Mouse (Mus musculus): Measurements from ENCODE around the gene Tent5b. TPM values are rescaled to one million over a fixed set of nuclear protein-coding genes. Genes with fewer than 3 reads are reported as not detected.
"Not testable (repeated sequence)": the region's sequence is repeated elsewhere in the genome, so short reads cannot be mapped to it uniquely, and the experiment has no call there.

The Tent5b gene
- polyA plus RNA-seq, 1 experiment from 2014 or later, result 0.30 TPM

GRCm38 (mm10) chr4:133511050-133511449 lies 31.1 kb downstream of the Tent5b start:
- Histone ChIP-seq H3K4me3 (no peak overlapping the region), H3K36me3 (no peaks in the 10 kb centered on the region), H3K27me3 (peaks cover 33% of the 10 kb centered on the region), H3K27ac (no peak overlapping the region), H3K9me3 (no peaks in the 10 kb centered on the region), H3K4me2 (no peak overlapping the region), H3K9ac (no peak overlapping the region), H3K4me1 (replicated peaks) (no peaks in the 10 kb centered on the region)
- ATAC-seq (ENCODE audit: low FRiP score), result no peak
- 82% methylated on average over 5 of the region's 5 CpGs for WGBS

GRCm38 (mm10) chr4:133512511-133512910 lies 32.6 kb downstream of the Tent5b start:
- H3K9me3 ChIP-seq; H3K4me3 ChIP-seq; H3K4me1 ChIP-seq (replicated peaks); H3K4me2 ChIP-seq; ATAC-seq (ENCODE audit: low FRiP score); H3K36me3 ChIP-seq; H3K9ac ChIP-seq; H3K27ac ChIP-seq: not testable (repeated sequence)
- H3K27me3 ChIP-seq, result peaks cover 33% of the 10 kb centered on the region
- WGBS, result 59% methylated on average over 5 of the region's 5 CpGs

GRCm38 (mm10) chr4:133512972-133513371 lies 33.0 kb downstream of the Tent5b start:
- Histone ChIP-seq H3K9ac (no peak overlapping the region), H3K9me3 (no peaks in the 10 kb centered on the region), H3K27me3 (peaks cover 36% of the 10 kb centered on the region), H3K4me3 (no peak overlapping the region), H3K4me1 (replicated peaks) (no peaks in the 10 kb centered on the region), H3K36me3 (no peaks in the 10 kb centered on the region), H3K27ac (no peak overlapping the region), H3K4me2 (no peak overlapping the region)
- no peak for ATAC-seq (ENCODE audit: low FRiP score)
- 14% methylated on average over 8 of the region's 8 CpGs for WGBS

- Histone ChIP-seq H3K4me2 (peak within 1 kb of the TSS; percentile 47), H3K4me1 (replicated peaks) (peaks cover 8% of the 10 kb centered on the region), H3K9me3 (no peaks in the 10 kb centered on the region), H3K4me3 (peak within 1 kb of the TSS; percentile 36), H3K27me3 (peaks cover 67% of the 10 kb centered on the region), H3K36me3 (no peaks in the 10 kb centered on the region), H3K27ac (no peak within 1 kb of the TSS), H3K9ac (peak within 1 kb of the TSS; percentile 35; the same call in 1 of the 2 replicates)
- WGBS, result 5% methylated on average over 60 of the region's 69 CpGs
- ATAC-seq (ENCODE audit: low FRiP score), result no peak
Observed at GRCm38 (mm10) chr4:133518601-133519368, 38.9 kb downstream of the Tent5b start, which contains the start of gene Kdf1. TSS of gene Kdf1 (plus strand) at chr4:133518963.

- Histone ChIP-seq H3K27ac (no peak overlapping the region), H3K9me3 (no peaks in the 10 kb centered on the region), H3K27me3 (peaks cover 67% of the 10 kb centered on the region), H3K36me3 (no peaks in the 10 kb centered on the region), H3K4me1 (replicated peaks) (peaks cover 8% of the 10 kb centered on the region), H3K9ac (peak overlapping the region; percentile 35; the same call in 1 of the 2 replicates), H3K4me2 (peak overlapping the region; percentile 47), H3K4me3 (peak overlapping the region; percentile 36)
- no peak for ATAC-seq (ENCODE audit: low FRiP score)
- 6% methylated on average over 25 of the region's 25 CpGs for WGBS
Observed at GRCm38 (mm10) chr4:133519369-133519665, 39.4 kb downstream of the Tent5b start.

GRCm38 (mm10) chr4:133521502-133521901 lies 41.6 kb downstream of the Tent5b start:
- H3K36me3 ChIP-seq, result peaks cover 3% of the 10 kb centered on the region; the same call in 1 of the 2 replicates
- no peak overlapping the region for H3K4me2 ChIP-seq
- H3K27ac ChIP-seq, result no peak overlapping the region
- WGBS, result 82% methylated on average over 2 of the region's 2 CpGs
- no peak overlapping the region for H3K9ac ChIP-seq
- no peak overlapping the region for H3K4me3 ChIP-seq
- peaks cover 52% of the 10 kb centered on the region for H3K27me3 ChIP-seq
- no peaks in the 10 kb centered on the region for H3K9me3 ChIP-seq
- ATAC-seq (ENCODE audit: low FRiP score), result no peak
- peaks cover 8% of the 10 kb centered on the region for H3K4me1 ChIP-seq (replicated peaks)

GRCm38 (mm10) chr4:133527788-133528187 lies 47.9 kb downstream of the Tent5b start:
- Histone ChIP-seq H3K27me3 (no peaks in the 10 kb centered on the region), H3K4me3 (no peak overlapping the region), H3K4me2 (no peak overlapping the region), H3K4me1 (replicated peaks) (no peaks in the 10 kb centered on the region), H3K36me3 (peaks cover 53% of the 10 kb centered on the region), H3K9me3 (no peaks in the 10 kb centered on the region), H3K27ac (no peak overlapping the region), H3K9ac (no peak overlapping the region)
- 82% methylated on average over 16 of the region's 16 CpGs for WGBS
- ATAC-seq (ENCODE audit: low FRiP score), result no peak

- no peak overlapping the region for H3K27ac ChIP-seq
- 84% methylated on average over 3 of the region's 3 CpGs for WGBS
Observed at GRCm38 (mm10) chr4:133532777-133533176, 52.8 kb downstream of the Tent5b start.

GRCm38 (mm10) chr4:133536081-133536480 lies 56.1 kb downstream of the Tent5b start:
- no peaks in the 10 kb centered on the region for H3K27me3 ChIP-seq
- 93% methylated on average over 3 of the region's 3 CpGs for WGBS
- no peak overlapping the region for H3K9ac ChIP-seq
- H3K9me3 ChIP-seq, result no peaks in the 10 kb centered on the region
- no peak overlapping the region for H3K27ac ChIP-seq
- H3K4me2 ChIP-seq, result no peak overlapping the region
- no peak for ATAC-seq (ENCODE audit: low FRiP score)
- peaks cover 98% of the 10 kb centered on the region for H3K36me3 ChIP-seq
- H3K4me3 ChIP-seq, result no peak overlapping the region
- no peaks in the 10 kb centered on the region for H3K4me1 ChIP-seq (replicated peaks)

More at GRCm38 (mm10) chr4:133532777-133533176, 52.8 kb downstream of the Tent5b start:
- ATAC-seq (ENCODE audit: low FRiP score), result no peak
- Histone ChIP-seq H3K4me1 (replicated peaks) (no peaks in the 10 kb centered on the region), H3K9me3 (no peaks in the 10 kb centered on the region), H3K4me2 (no peak overlapping the region), H3K9ac (no peak overlapping the region), H3K36me3 (peaks cover 97% of the 10 kb centered on the region), H3K27me3 (no peaks in the 10 kb centered on the region), H3K4me3 (no peak overlapping the region)

- ATAC-seq (ENCODE audit: low FRiP score), result no peak
- H3K4me2 ChIP-seq, result no peak overlapping the region
Observed at GRCm38 (mm10) chr4:133536652-133537051, 56.7 kb downstream of the Tent5b start.

More at GRCm38 (mm10) chr4:133536652-133537051, 56.7 kb downstream of the Tent5b start:
- Histone ChIP-seq H3K9ac (no peak overlapping the region), H3K4me1 (replicated peaks) (no peaks in the 10 kb centered on the region), H3K27ac (no peak overlapping the region), H3K36me3 (peaks cover 98% of the 10 kb centered on the region), H3K27me3 (no peaks in the 10 kb centered on the region), H3K4me3 (no peak overlapping the region), H3K9me3 (no peaks in the 10 kb centered on the region)
- 96% methylated on average over 5 of the region's 5 CpGs for WGBS

Other genes with a start within 250 kb of the Tent5b start
- 1.9 and 2.0 TPM in 2 replicates for gene Map3k6, start 239.3 kb upstream of the Tent5b start, polyA plus RNA-seq (2015; fragmentation: Nextera tagmentation; extraction: Ambion mirVana)
- gene Sytl1, start 217.0 kb upstream of the Tent5b start, polyA plus RNA-seq (2015; fragmentation: Nextera tagmentation; extraction: Ambion mirVana), result 0.41 and 0.69 TPM in 2 replicates
- 101 and 102 TPM in 2 replicates for gene Tmem222, start 202.3 kb upstream of the Tent5b start, polyA plus RNA-seq (2015; fragmentation: Nextera tagmentation; extraction: Ambion mirVana)
- 18.4 and 21.3 TPM in 2 replicates for gene Wdtc1, start 126.7 kb upstream of the Tent5b start, polyA plus RNA-seq (2015; fragmentation: Nextera tagmentation; extraction: Ambion mirVana)
- 6.7 and 7.5 TPM in 2 replicates for gene Slc9a1, start 110.4 kb upstream of the Tent5b start, polyA plus RNA-seq (2015; fragmentation: Nextera tagmentation; extraction: Ambion mirVana)
- gene Trnp1, start 18.4 kb downstream of the Tent5b start, polyA plus RNA-seq (2015; fragmentation: Nextera tagmentation; extraction: Ambion mirVana), result 2.8 and 3.9 TPM in 2 replicates
- gene Kdf1, start 38.8 kb downstream of the Tent5b start, polyA plus RNA-seq (2015; fragmentation: Nextera tagmentation; extraction: Ambion mirVana), result 0.30 and 0.39 TPM in 2 replicates
- 256 and 265 TPM in 2 replicates for gene Nudc, start 65.9 kb downstream of the Tent5b start, polyA plus RNA-seq (2015; fragmentation: Nextera tagmentation; extraction: Ambion mirVana)
- gene Nr0b2, start 73.2 kb downstream of the Tent5b start, polyA plus RNA-seq (2015; fragmentation: Nextera tagmentation; extraction: Ambion mirVana), result not detected in 2 replicates
- 6.7 and 8.3 TPM in 2 replicates for gene Gpatch3, start 94.6 kb downstream of the Tent5b start, polyA plus RNA-seq (2015; fragmentation: Nextera tagmentation; extraction: Ambion mirVana)
- 17.7 and 22.2 TPM in 2 replicates for gene Gpn2, start 104.2 kb downstream of the Tent5b start, polyA plus RNA-seq (2015; fragmentation: Nextera tagmentation; extraction: Ambion mirVana)
- 2.8 and 4.1 TPM in 2 replicates for gene Sfn, start 122.0 kb downstream of the Tent5b start, polyA plus RNA-seq (2015; fragmentation: Nextera tagmentation; extraction: Ambion mirVana)
- gene Zdhhc18, start 170.0 kb downstream of the Tent5b start, polyA plus RNA-seq (2015; fragmentation: Nextera tagmentation; extraction: Ambion mirVana), result 3.4 and 4.4 TPM in 2 replicates
- gene Pigv, start 192.5 kb downstream of the Tent5b start, polyA plus RNA-seq (2015; fragmentation: Nextera tagmentation; extraction: Ambion mirVana), result 13.4 and 14.1 TPM in 2 replicates